Mouse (Mus musculus) A20 (cell line): ENCODE data around the gene Xrcc4.

ENCODE experiments used
- DNase-seq: peaks from one replicate; pipeline ENCODE4 v3.0.0-alpha.2; 2011; ENCODE audit warnings: low read depth, low spot score

Xrcc4 gene

GRCm38 (mm10) chr13:89944354-89944753 lies 145.1 kb downstream of the Xrcc4 start:
- DNase-seq: no peak

- DNase-seq: peak; percentile 30
Observed at GRCm38 (mm10) chr13:89929477-89929876, 159.9 kb downstream of the Xrcc4 start.

DNA sequence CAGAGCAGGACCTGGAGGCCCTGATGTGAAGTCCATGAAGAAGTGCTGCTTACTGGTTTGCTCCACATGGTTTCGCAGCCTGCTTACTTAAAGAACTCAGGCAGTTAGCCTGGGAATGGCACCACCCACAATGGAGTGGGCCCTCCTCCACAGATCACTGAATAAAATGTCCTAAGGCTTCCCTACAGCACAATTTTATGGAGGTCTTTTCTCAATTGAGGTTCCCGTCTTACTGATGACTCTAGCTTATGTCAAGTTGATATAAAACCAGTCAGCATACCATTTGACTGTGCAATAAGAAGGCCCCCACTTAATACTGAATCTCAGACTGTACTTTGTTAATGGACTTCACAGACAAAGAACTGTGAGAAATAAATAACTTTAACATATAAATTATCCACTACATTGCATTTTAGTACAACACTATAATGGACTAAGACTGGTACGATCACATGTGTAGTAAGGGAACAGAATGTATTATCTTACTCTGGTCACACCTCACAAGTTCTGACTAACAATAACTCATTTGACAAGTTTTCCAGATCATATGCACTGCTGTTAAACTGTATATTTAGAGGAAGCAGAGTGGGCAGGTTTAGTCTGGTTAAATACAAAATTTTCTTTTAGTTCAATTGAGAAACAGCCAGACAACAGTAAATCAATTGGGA lies 170.5 kb downstream of the Xrcc4 start:
- DNase-seq: no peak

DNA sequence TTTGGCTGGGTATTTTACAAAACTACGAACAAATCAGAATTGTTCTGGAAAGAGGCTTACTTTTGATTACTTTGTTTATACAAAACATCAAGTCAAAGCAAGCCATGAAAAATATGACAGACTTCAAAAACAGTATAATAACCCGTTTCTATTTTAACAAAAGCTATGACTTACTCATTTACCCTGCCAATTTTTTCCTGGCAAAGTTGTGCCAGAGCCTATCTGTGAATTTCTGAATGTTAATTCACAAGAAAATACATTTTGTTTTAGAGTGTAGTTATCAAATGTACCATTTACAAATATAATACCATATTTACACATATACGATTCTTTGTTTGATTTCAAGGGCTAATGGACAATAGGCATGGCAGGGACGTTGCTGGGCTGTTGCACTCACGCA lies 175.1 kb downstream of the Xrcc4 start:
- DNase-seq: no peak

DNA sequence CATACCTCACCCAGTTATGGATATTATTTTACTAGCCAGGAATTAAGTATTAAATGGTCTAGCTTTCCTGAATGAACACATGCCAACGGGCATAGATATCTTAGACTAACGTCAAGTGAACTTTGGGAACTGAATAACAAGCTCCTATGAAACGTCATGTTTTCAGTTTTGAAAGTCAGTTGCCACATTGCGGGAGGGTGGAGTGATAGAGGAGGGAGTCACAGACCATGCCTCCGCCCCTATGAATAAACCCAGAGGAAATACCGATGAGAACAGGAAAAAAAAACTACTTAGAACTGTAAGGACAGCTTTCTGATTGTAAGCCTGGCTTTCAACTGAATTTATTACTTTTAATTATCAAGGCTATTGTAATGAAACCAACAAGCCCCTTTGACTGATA lies 175.5 kb downstream of the Xrcc4 start:
- DNase-seq: no peak

DNA sequence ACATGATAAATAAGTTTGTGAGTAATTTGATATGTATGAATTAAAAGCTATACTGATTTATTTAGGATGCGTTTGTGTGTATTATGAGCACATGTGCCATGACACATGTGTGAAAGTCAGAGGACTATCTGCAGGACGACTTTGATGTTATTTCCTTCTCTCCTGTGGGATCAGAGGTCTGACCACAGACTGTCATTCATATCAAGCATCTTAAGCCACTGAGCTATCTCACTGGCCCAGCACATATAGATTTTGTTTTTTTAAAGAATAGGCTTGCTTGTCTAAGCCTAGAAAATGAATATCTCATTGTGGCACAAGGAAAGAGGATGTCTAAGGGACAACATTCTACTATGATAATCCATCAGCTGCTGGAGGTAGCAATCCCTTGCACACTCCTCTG lies 183.3 kb downstream of the Xrcc4 start:
- DNase-seq: no peak

DNA sequence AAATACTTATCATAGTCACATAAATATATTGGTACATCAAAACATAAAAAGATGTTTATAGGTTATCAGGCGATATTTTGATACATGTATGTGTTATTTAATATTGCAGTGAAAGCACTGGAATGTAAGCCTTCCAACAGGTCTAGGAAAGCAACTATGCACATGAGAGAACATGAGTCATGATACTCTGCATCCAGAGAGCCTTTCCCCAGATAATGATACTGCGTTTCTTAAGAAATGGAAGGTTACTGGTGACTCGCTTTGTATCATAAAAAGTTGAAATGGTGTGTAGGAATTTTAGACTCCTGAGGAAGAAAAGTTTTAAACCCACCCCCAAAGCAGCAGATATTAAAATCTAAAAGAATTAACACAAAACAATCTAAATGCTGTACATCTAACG lies 190.3 kb downstream of the Xrcc4 start:
- DNase-seq: no peak

- no peak for DNase-seq
Observed at GRCm38 (mm10) chr13:89892140-89892539, 197.3 kb downstream of the Xrcc4 start.

DNA sequence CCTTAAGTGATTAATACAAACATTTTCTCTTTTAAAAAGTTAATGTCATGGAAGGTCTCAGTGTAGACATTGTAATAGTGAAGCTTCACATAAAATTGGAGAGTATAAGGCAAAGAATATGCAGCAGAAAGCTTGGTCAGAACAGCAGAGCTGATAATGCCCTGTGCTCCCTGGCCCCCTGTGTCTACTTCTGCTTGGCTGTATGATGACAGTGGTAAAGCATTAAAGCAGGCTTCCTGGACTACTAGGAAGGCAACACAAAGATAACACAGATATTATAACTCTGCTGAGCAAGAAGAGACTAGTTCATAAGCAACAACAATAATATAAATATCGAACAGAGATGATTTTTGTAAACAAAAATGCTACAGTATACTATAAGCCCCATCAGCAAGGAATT lies 199.2 kb downstream of the Xrcc4 start:
- no peak for DNase-seq

DNA sequence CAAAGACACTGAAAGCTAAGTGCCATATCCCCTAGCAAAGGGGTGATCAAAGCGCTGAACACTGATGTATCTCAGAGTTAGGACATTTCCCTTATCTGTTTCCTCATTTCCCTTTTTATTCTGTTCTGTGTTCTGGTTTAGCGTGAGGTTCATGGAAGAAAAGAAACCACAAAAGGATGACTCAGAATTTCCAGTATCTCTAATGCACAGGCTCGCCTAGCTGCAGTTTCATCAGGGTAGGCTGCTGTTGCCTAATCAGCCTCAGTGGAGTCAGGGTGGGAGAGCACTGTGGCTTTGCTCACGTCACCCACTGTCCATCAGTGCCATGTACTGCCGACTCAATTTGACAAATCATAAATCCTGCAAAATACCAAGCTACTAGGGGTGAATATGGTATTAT lies 200.3 kb downstream of the Xrcc4 start:
- DNase-seq: no peak

GRCm38 (mm10) chr13:89883523-89883922 lies 205.9 kb downstream of the Xrcc4 start:
- no peak for DNase-seq

DNA sequence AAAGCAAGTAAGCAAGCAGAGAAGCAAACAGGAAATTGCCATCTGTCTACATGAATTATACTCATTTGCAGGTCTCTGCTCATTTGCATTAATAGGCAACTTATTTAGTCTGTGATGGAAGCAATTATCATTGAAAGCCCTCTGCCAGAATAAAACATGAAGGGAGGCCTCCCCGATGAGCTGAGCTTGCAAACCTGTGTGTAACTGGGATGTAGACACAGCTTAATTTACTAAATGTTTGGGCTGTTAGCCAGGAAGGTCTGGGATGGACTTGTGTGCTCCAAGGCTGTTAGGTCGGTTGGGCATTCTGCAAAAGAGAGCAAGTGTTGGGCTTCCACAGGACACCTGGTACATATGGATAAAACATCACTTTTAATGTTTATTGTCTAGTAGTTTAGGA lies 208.1 kb downstream of the Xrcc4 start:
- DNase-seq: no peak

- DNase-seq: no peak
Observed at GRCm38 (mm10) chr13:89878832-89879468, 210.5 kb downstream of the Xrcc4 start.

DNA sequence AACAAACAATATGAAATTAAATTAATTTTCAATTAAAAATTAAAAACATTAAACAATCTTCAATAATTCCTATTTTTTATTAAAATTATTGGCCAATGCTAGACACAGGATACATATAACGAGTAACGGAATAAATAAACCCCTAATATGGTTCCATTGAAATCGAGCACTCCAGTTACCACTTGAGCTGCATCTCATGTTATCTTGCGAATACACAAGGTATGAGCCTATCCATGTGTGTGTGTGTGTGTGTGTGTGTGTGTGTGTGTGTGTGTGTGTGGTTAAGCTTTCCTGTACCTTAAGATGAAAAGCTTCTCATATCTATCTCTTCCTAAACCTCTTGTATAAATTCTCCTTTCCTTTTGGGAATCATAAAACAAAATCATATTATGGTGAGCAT lies 213.9 kb downstream of the Xrcc4 start:
- no peak for DNase-seq

GRCm38 (mm10) chr13:89872725-89873124 lies 216.7 kb downstream of the Xrcc4 start:
- no peak for DNase-seq

DNA sequence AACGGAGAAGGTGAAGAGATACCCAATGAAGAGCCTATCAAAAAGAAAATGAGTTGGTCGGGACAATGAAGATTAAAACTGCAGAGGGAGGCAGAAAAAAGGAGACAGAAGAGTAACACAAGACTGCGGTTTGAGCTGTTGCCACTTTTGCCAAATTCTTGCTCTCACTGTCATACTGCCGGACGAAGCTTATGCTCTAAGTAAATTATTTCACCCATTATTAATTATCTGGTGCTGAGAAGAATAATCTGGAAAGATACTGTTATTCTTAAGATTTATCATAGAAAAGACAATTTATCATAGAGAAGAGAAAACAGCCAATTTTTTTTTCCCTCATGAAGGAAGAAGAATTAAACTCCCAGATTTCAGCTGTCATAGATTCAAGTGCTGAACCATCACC lies 235.3 kb downstream of the Xrcc4 start:
- no peak for DNase-seq

DNA sequence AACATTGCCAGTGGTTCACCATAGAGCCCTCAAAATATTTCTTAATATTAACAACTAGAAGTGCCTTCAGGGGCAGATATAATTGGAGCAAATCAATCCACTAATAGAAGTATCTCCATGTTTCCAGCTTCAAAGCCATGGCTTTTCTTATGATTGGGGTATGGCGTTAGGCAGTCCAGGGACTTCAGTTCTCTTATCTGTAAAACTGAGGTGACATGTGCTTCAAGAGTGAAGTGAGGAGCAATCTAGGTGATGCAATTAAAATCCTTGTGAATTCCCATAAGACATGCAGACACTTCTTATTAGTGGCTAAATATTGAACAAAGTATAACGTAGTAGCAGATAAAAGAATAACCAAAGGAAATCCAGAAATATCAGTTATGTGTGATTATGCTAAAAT lies 238.7 kb downstream of the Xrcc4 start:
- no peak for DNase-seq

GRCm38 (mm10) chr13:89849955-89850354 lies 239.5 kb downstream of the Xrcc4 start:
- DNase-seq: no peak

GRCm38 (mm10) chr13:89838635-89839034 lies 250.8 kb downstream of the Xrcc4 start:
- no peak for DNase-seq

DNA sequence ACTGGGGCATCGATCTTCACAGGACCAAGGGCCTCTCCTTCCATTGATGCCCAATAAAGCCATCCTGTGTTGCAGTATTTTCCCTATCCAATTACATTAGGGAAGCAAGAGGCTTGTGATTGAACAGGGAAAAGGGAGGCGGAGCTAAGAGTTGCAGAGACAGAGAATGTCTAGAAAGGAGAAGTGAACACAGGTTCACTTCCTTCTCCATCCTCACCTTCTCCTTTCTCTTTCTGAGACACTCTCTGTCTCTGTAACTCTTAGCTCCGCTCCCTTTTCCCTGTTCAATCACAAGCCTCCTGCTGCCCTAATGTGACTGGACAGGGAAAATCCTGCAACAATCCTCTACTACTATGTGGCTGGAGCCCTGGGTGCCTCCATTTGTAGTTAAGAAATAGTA lies 254.9 kb downstream of the Xrcc4 start:
- DNase-seq: no peak

- DNase-seq: no peak
Observed at GRCm38 (mm10) chr13:89833053-89833670, 256.2 kb downstream of the Xrcc4 start.

- DNase-seq: no peak
Observed at GRCm38 (mm10) chr13:89828429-89828970, 260.9 kb downstream of the Xrcc4 start.

- DNase-seq: no peak
Observed at GRCm38 (mm10) chr13:89827838-89828237, 261.6 kb downstream of the Xrcc4 start.
